Mouse (Mus musculus) midbrain, embryonic 12.5 days (tissue): ENCODE measurements around the gene Olfr134. TPM values are rescaled to one million over a fixed set of nuclear protein-coding genes. Genes with fewer than 3 reads are reported as not detected.
"Not testable (repeated sequence)": the region's sequence is repeated elsewhere in the genome, so short reads cannot be mapped to it uniquely, and the experiment has no call there.

Experiments
- ATAC-seq: fragments of 200-750 bp; cut with Nextera tagmentation; 2 replicates; pipeline ENCODE4 v1.8.0; 2017; ENCODE audit warnings: low read depth, moderate TSS enrichment, moderate library complexity; ENCODE audit not compliant: low FRiP score
- H3K27ac ChIP-seq: fragments of 300-500 bp; sonication (generic); replicated peaks from 2 replicates; pipeline ENCODE4 v1.5.1; 2016; ENCODE audit warnings: mild to moderate bottlenecking
- H3K27me3 ChIP-seq: fragments of 300-500 bp; sonication (generic); 2 replicates; pipeline ENCODE4 v1.6.1; 2016; ENCODE audit warnings: mild to moderate bottlenecking
- H3K36me3 ChIP-seq: fragments of 300-500 bp; sonication (generic); 2 replicates; pipeline ENCODE4 v1.6.1; 2016
- H3K4me1 ChIP-seq: fragments of 300-500 bp; sonication (generic); 2 replicates; pipeline ENCODE4 v1.6.1; 2016
- H3K4me2 ChIP-seq: fragments of 300-500 bp; sonication (generic); replicated peaks from 2 replicates; pipeline ENCODE4 v1.6.1; 2016; ENCODE audit warnings: mild to moderate bottlenecking, moderate library complexity
- H3K4me3 ChIP-seq: fragments of 300-500 bp; sonication (generic); 2 replicates; pipeline ENCODE4 v1.5.1; 2016; ENCODE audit warnings: mild to moderate bottlenecking
- H3K9ac ChIP-seq: fragments of 300-500 bp; sonication (generic); replicated peaks from 2 replicates; pipeline ENCODE4 v1.6.1; 2016; ENCODE audit warnings: mild to moderate bottlenecking, moderate library complexity
- H3K9me3 ChIP-seq: fragments of 300-500 bp; sonication (generic); 2 replicates; pipeline ENCODE4 v1.6.1; 2016; ENCODE audit warnings: mild to moderate bottlenecking
- WGBS: fragments of 180-500 bp; shearing (Covaris S2); methylation state at CpG from one replicate; pipeline ENCODE4 v1.1.7; 2016; 5-methylcytosine and 5-hydroxymethylcytosine counted together
- polyA plus RNA-seq: library from polyadenylated mRNA; unstranded; fragments of >200 nt; fragmentation: Nextera tagmentation; extraction: Ambion mirVana; gene quantifications from 2 replicates; pipeline ENCODE4 v1.2.1, GENCODE M21; 2016

Olfr134 gene
- polyA plus RNA-seq, result not detected in 2 replicates

DNA sequence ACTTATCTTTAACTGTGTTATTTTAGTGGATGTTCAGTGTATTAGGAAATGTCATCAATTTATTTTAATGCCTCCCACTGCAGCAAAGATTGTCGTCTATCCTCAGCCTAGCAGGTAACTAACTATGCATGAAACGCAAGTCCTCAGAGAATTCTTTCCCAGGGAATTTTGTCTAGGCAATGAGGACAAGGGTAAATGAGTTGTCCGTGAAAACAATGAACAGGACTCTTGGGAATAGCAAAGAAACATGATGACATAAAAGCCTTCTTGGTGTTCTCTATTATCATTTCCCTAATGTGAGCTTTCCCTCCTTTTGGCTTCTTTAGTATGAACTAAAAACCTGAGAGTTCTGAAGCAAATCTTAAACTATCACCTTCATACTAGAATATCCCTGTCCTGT, at the start of gene Olfr134:
Gene Olfr134, plus strand, starts transcription at position 301 of the 400 bp plus-strand sequence.
- Histone ChIP-seq H3K4me1 (no peaks in the 10 kb centered on the region), H3K27me3 (no peaks in the 10 kb centered on the region), H3K9me3 (no peaks in the 10 kb centered on the region), H3K36me3 (no peaks in the 10 kb centered on the region), H3K9ac (no peak within 1 kb of the TSS), H3K27ac (no peak within 1 kb of the TSS), H3K4me3 (no peak within 1 kb of the TSS), H3K4me2 (no peak within 1 kb of the TSS)
- 73% methylated on average over 3 of the region's 3 CpGs for WGBS
- ATAC-seq, result no peak

GRCm38 (mm10) chr17:38124199-38124598, 47.0 kb upstream of the Olfr134 start:
- H3K4me3 ChIP-seq, H3K27ac ChIP-seq, ATAC-seq, H3K9ac ChIP-seq, H3K9me3 ChIP-seq, H3K27me3 ChIP-seq, H3K4me2 ChIP-seq, H3K4me1 ChIP-seq, H3K36me3 ChIP-seq: not testable (repeated sequence)
- 86% methylated on average over 1 of the region's 1 CpGs for WGBS

DNA sequence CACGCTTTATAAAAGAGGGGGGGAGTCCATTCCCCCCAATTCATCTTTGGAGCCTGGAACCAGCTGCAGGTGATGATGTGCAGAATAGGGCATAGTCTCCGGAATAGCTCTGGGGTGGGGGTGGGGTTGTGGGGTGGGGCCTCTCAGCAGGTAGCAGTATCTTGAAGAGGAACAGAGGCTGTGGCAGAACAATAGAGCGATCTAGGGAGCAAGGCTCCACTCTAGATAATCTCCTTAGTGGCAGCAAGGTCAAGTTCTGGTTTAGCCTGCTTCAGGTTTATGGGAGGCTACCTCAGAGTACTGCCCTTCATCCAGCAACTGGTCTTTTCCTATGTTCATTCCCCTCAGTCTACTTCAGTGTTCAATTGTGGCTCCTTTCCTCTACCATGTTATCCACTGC, 45.8 kb upstream of the Olfr134 start:
- H3K4me1 ChIP-seq, H3K9me3 ChIP-seq, ATAC-seq, H3K4me3 ChIP-seq, H3K27ac ChIP-seq, H3K36me3 ChIP-seq, H3K27me3 ChIP-seq, H3K9ac ChIP-seq, H3K4me2 ChIP-seq: not testable (repeated sequence)
- 55% methylated on average over 3 of the region's 3 CpGs for WGBS

GRCm38 (mm10) chr17:38134426-38134825, 36.8 kb upstream of the Olfr134 start, which contains the start of gene Olfr132:
TSS of gene Olfr132 (minus strand) at chr17:38134526.
- Histone ChIP-seq H3K9ac (no peak within 1 kb of the TSS), H3K4me2 (no peak within 1 kb of the TSS), H3K27ac (no peak within 1 kb of the TSS), H3K36me3 (no peaks in the 10 kb centered on the region), H3K9me3 (no peaks in the 10 kb centered on the region), H3K4me3 (no peak within 1 kb of the TSS), H3K4me1 (no peaks in the 10 kb centered on the region), H3K27me3 (no peaks in the 10 kb centered on the region)
- 73% methylated on average over 1 of the region's 1 CpGs for WGBS
- no peak for ATAC-seq

DNA sequence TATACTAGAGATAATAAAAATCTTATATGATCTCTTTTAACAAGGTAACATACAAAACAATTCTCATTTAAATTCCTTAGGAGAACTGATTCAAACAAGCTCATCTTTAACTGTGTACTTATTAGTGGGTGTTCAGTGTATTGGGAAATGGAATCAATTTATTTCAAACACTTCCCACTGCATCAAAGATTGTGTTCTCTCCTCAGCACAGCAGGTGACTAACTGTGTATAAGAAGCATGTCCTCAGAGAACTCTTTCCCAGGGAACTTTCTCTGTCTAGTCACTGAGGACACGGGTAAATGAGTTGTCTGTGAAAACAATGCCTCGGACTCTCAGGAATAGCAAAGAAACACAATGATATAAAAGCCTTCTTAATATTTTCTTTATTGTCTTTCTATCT, 26.2 kb upstream of the Olfr134 start, which contains the start of gene Olfr133:
Gene Olfr133, plus strand, starts transcription at position 301 of the 400 bp plus-strand sequence.
- no peak within 1 kb of the TSS for H3K9ac ChIP-seq
- no peaks in the 10 kb centered on the region for H3K27me3 ChIP-seq
- no peak within 1 kb of the TSS for H3K27ac ChIP-seq
- H3K9me3 ChIP-seq, result no peaks in the 10 kb centered on the region
- H3K4me1 ChIP-seq, result no peaks in the 10 kb centered on the region
- H3K4me3 ChIP-seq, result no peak within 1 kb of the TSS
- no peak for ATAC-seq
- no peak within 1 kb of the TSS for H3K4me2 ChIP-seq
- WGBS, result 64% methylated on average over 2 of the region's 2 CpGs
- H3K36me3 ChIP-seq, result no peaks in the 10 kb centered on the region

- Histone ChIP-seq H3K4me1 (no peaks in the 10 kb centered on the region), H3K9ac (no peak within 1 kb of the TSS), H3K27me3 (no peaks in the 10 kb centered on the region), H3K4me2 (no peak within 1 kb of the TSS), H3K27ac (no peak within 1 kb of the TSS), H3K36me3 (no peaks in the 10 kb centered on the region), H3K4me3 (no peak within 1 kb of the TSS), H3K9me3 (no peaks in the 10 kb centered on the region)
- no peak for ATAC-seq
- 95% methylated on average over 1 of the region's 1 CpGs for WGBS
These were observed 32.8 kb downstream of the Olfr134 start, which contains the start of gene Olfr135 for GRCm38 (mm10) chr17:38204035-38204434. TSS of gene Olfr135 (plus strand) at chr17:38204335.

Other genes starting within 250 kb of the Olfr134 start
- not detected in 2 replicates for gene Olfr761, start 218.3 kb upstream of the Olfr134 start, polyA plus RNA-seq
- not detected in 2 replicates for gene Olfr129, start 111.3 kb upstream of the Olfr134 start, polyA plus RNA-seq
- not detected in 2 replicates for gene Olfr130, start 107.5 kb upstream of the Olfr134 start, polyA plus RNA-seq
- not detected in 2 replicates for gene Olfr131, start 82.7 kb upstream of the Olfr134 start, polyA plus RNA-seq
- gene Olfr132, start 36.9 kb upstream of the Olfr134 start, polyA plus RNA-seq, result not detected in 2 replicates
- gene Olfr133, start 26.1 kb upstream of the Olfr134 start, polyA plus RNA-seq, result not detected in 2 replicates
- gene Olfr135, start 32.9 kb downstream of the Olfr134 start, polyA plus RNA-seq, result not detected in 2 replicates
- gene Olfr138, start 89.6 kb downstream of the Olfr134 start, polyA plus RNA-seq, result not detected in 2 replicates
- not detected in 2 replicates for gene Olfr137, start 136.2 kb downstream of the Olfr134 start, polyA plus RNA-seq
- gene Olfr136, start 158.4 kb downstream of the Olfr134 start, polyA plus RNA-seq, result not detected in 2 replicates
- not detected in 2 replicates for gene Esp36, start 248.8 kb downstream of the Olfr134 start, polyA plus RNA-seq